Mouse (Mus musculus) heart, embryonic 16.5 days (tissue): ENCODE results near the gene Fgg. TPM values are rescaled to one million over a fixed set of nuclear protein-coding genes. Genes with fewer than 3 reads are reported as not detected.

Experiments used
- ATAC-seq: fragments of 200-750 bp; cut with Nextera tagmentation; replicated peaks from 2 replicates; pipeline ENCODE4 v1.8.0; 2017; ENCODE audit warnings: moderate number of reproducible peaks; ENCODE audit not compliant: insufficient read depth, low FRiP score; ENCODE audit errors: extremely low read depth
- H3K27ac ChIP-seq: fragments of 300-500 bp; sonication (generic); 2 replicates; pipeline ENCODE4 v1.5.1; 2014; ENCODE audit warnings: mild to moderate bottlenecking, low read length, control low read depth, moderate library complexity
- H3K27me3 ChIP-seq: fragments of 300-500 bp; sonication (generic); 2 replicates; pipeline ENCODE4 v1.6.1; 2014; ENCODE audit warnings: low read length, mixed read lengths; ENCODE audit not compliant: control insufficient read depth, insufficient read depth
- H3K36me3 ChIP-seq: fragments of 300-500 bp; sonication (generic); 2 replicates; pipeline ENCODE4 v1.6.1; 2014; ENCODE audit not compliant: control insufficient read depth, insufficient read depth
- H3K4me1 ChIP-seq: fragments of 300-500 bp; sonication (generic); 2 replicates; pipeline ENCODE4 v1.6.1; 2014; ENCODE audit warnings: low read length, mixed read lengths; ENCODE audit not compliant: control insufficient read depth, insufficient read depth
- H3K4me2 ChIP-seq: fragments of 300-500 bp; sonication (generic); 2 replicates; pipeline ENCODE4 v1.6.1; 2014; ENCODE audit warnings: low read depth, mild to moderate bottlenecking, control low read depth, low read length
- H3K4me3 ChIP-seq: fragments of 300-500 bp; sonication (generic); 2 replicates; pipeline ENCODE4 v1.5.1; 2014; ENCODE audit warnings: mild to moderate bottlenecking, control low read depth, low read length
- H3K9ac ChIP-seq: fragments of 300-500 bp; sonication (generic); 2 replicates; pipeline ENCODE4 v1.6.1; 2014; ENCODE audit warnings: low read length, control low read depth
- H3K9me3 ChIP-seq: fragments of 300-500 bp; sonication (generic); replicated peaks from 2 replicates; pipeline ENCODE4 v1.6.1; 2016; ENCODE audit warnings: low read length; ENCODE audit not compliant: control insufficient read depth
- WGBS: fragments of 180-500 bp; shearing (Covaris S2); extraction: QIAGEN DNeasy Blood & Tissue Kit; methylation state at CpG from one replicate; pipeline ENCODE4 v1.1.7; 2014; 5-methylcytosine and 5-hydroxymethylcytosine counted together
- polyA plus RNA-seq: library from polyadenylated mRNA; unstranded; fragments of >200 nt; fragmentation: Nextera tagmentation; extraction: Ambion mirVana; gene quantifications from 2 replicates; pipeline ENCODE4 v1.2.1, GENCODE M21; 2015

The Fgg gene
- polyA plus RNA-seq, 1 experiment from 2014 or later, result 0.91 TPM

- H3K9ac ChIP-seq, result no peak overlapping the region
- ATAC-seq, result peak; percentile 45; the same call in 1 of the 2 replicates
- 30% methylated on average over 8 of the region's 8 CpGs for whole genome bisulfite sequencing
These were observed 8.6 kb upstream of the Fgg start for GRCm38 (mm10) chr3:82998772-82999463.

GRCm38 (mm10) chr3:82999995-83000394 is 7.5 kb upstream of the Fgg start:
- Histone ChIP-seq H3K36me3 (no peaks in the 10 kb centered on the region), H3K4me2 (no peak overlapping the region), H3K4me3 (no peak overlapping the region), H3K27ac (no peak overlapping the region), H3K9me3 (no peaks in the 10 kb centered on the region), H3K4me1 (peaks cover 3% of the 10 kb centered on the region; the same call in 1 of the 2 replicates), H3K9ac (no peak overlapping the region), H3K27me3 (peaks cover 9% of the 10 kb centered on the region)
- no peak for ATAC-seq
- 78% methylated on average over 9 of the region's 9 CpGs for WGBS

More at GRCm38 (mm10) chr3:82998772-82999463, 8.6 kb upstream of the Fgg start:
- Histone ChIP-seq H3K27me3 (peaks cover 10% of the 10 kb centered on the region), H3K27ac (no peak overlapping the region), H3K4me3 (no peak overlapping the region), H3K36me3 (no peaks in the 10 kb centered on the region), H3K4me1 (peaks cover 4% of the 10 kb centered on the region; the same call in 1 of the 2 replicates), H3K9me3 (no peaks in the 10 kb centered on the region), H3K4me2 (no peak overlapping the region)

GRCm38 (mm10) chr3:83002191-83002590 is 5.3 kb upstream of the Fgg start:
- Histone ChIP-seq H3K4me2 (no peak overlapping the region), H3K27me3 (no peaks in the 10 kb centered on the region), H3K9me3 (no peaks in the 10 kb centered on the region), H3K4me1 (no peaks in the 10 kb centered on the region), H3K9ac (no peak overlapping the region), H3K27ac (no peak overlapping the region), H3K4me3 (no peak overlapping the region), H3K36me3 (no peaks in the 10 kb centered on the region)
- ATAC-seq, result no peak
- WGBS, result 0% methylated on average over 2 of the region's 2 CpGs

- Histone ChIP-seq H3K4me2 (no peak overlapping the region), H3K36me3 (no peaks in the 10 kb centered on the region), H3K9me3 (no peaks in the 10 kb centered on the region), H3K4me3 (no peak overlapping the region), H3K27me3 (no peaks in the 10 kb centered on the region), H3K9ac (no peak overlapping the region), H3K4me1 (no peaks in the 10 kb centered on the region), H3K27ac (no peak overlapping the region)
- ATAC-seq, result no peak
- 88% methylated on average over 8 of the region's 8 CpGs for WGBS
These were observed 4.5 kb upstream of the Fgg start for GRCm38 (mm10) chr3:83003068-83003467.

GRCm38 (mm10) chr3:83004801-83005200 is 2.7 kb upstream of the Fgg start:
- no peak for ATAC-seq
- H3K4me2 ChIP-seq, result no peak overlapping the region
- 77% methylated on average over 7 of the region's 7 CpGs for WGBS

GRCm38 (mm10) chr3:83010291-83010690 is 2.8 kb downstream of the Fgg start:
- H3K9me3 ChIP-seq, result no peaks in the 10 kb centered on the region
- no peak for ATAC-seq
- no peaks in the 10 kb centered on the region for H3K4me1 ChIP-seq
- H3K36me3 ChIP-seq, result no peaks in the 10 kb centered on the region
- peaks cover 2% of the 10 kb centered on the region; the same call in 1 of the 2 replicates for H3K27me3 ChIP-seq
- no peak overlapping the region for H3K9ac ChIP-seq
- 72% methylated on average over 11 of the region's 11 CpGs for WGBS
- H3K4me2 ChIP-seq, result no peak overlapping the region
- no peak overlapping the region for H3K27ac ChIP-seq
- H3K4me3 ChIP-seq, result no peak overlapping the region

More at GRCm38 (mm10) chr3:83004801-83005200, 2.7 kb upstream of the Fgg start:
- no peaks in the 10 kb centered on the region for H3K36me3 ChIP-seq
- H3K4me3 ChIP-seq, result no peak overlapping the region
- no peaks in the 10 kb centered on the region for H3K9me3 ChIP-seq
- no peak overlapping the region for H3K9ac ChIP-seq
- H3K27me3 ChIP-seq, result peaks cover 2% of the 10 kb centered on the region; the same call in 1 of the 2 replicates
- no peaks in the 10 kb centered on the region for H3K4me1 ChIP-seq
- no peak overlapping the region for H3K27ac ChIP-seq

GRCm38 (mm10) chr3:83011136-83011535 is 3.6 kb downstream of the Fgg start:
- no peak overlapping the region for H3K27ac ChIP-seq
- no peaks in the 10 kb centered on the region for H3K9me3 ChIP-seq
- no peak for ATAC-seq
- WGBS, result 89% methylated on average over 4 of the region's 4 CpGs
- peaks cover 2% of the 10 kb centered on the region; the same call in 1 of the 2 replicates for H3K27me3 ChIP-seq
- H3K9ac ChIP-seq, result no peak overlapping the region
- H3K4me3 ChIP-seq, result no peak overlapping the region
- no peaks in the 10 kb centered on the region for H3K4me1 ChIP-seq
- no peak overlapping the region for H3K4me2 ChIP-seq
- no peaks in the 10 kb centered on the region for H3K36me3 ChIP-seq

- H3K27ac ChIP-seq, result no peak overlapping the region
- H3K36me3 ChIP-seq, result no peaks in the 10 kb centered on the region
- no peaks in the 10 kb centered on the region for H3K9me3 ChIP-seq
- ATAC-seq, result no peak
- WGBS, result 80% methylated on average over 4 of the region's 4 CpGs
- no peak overlapping the region for H3K9ac ChIP-seq
- no peak overlapping the region for H3K4me2 ChIP-seq
- H3K4me3 ChIP-seq, result no peak overlapping the region
- no peaks in the 10 kb centered on the region for H3K4me1 ChIP-seq
- peaks cover 2% of the 10 kb centered on the region; the same call in 1 of the 2 replicates for H3K27me3 ChIP-seq
These were observed 4.0 kb downstream of the Fgg start for GRCm38 (mm10) chr3:83011565-83011964.

GRCm38 (mm10) chr3:83012636-83013035 is 5.1 kb downstream of the Fgg start:
- WGBS, result 88% methylated on average over 19 of the region's 19 CpGs
- Histone ChIP-seq H3K9ac (no peak overlapping the region), H3K27me3 (peaks cover 2% of the 10 kb centered on the region; the same call in 1 of the 2 replicates), H3K9me3 (no peaks in the 10 kb centered on the region), H3K36me3 (no peaks in the 10 kb centered on the region), H3K4me1 (no peaks in the 10 kb centered on the region), H3K27ac (no peak overlapping the region), H3K4me3 (no peak overlapping the region), H3K4me2 (no peak overlapping the region)
- ATAC-seq, result no peak
